Mouse (Mus musculus): ENCODE measurements around the gene Slc5a1. TPM values are rescaled to one million over a fixed set of nuclear protein-coding genes. Genes with fewer than 3 reads are reported as not detected.
A peak's percentile ranks its signal among the peaks of the same experiment; 100 is the strongest.

Gene Slc5a1
- polyA plus RNA-seq, 2 experiments: 0.16 to 1.0 TPM

GRCm38 (mm10) chr5:33201697-33202096 is 97.7 kb downstream of the Slc5a1 start:
- Histone ChIP-seq H3K4me1 (ENCODE audit: control insufficient read depth, insufficient read depth, low read length) (no peaks in the 10 kb centered on the region), H3K9ac (ENCODE audit: low read depth, low read length, severe bottlenecking) (no peak overlapping the region), H3K27me3 (ENCODE audit: control insufficient read depth, insufficient read depth, low read length) (no peaks in the 10 kb centered on the region), H3K9me3 (ENCODE audit: control insufficient read depth, low read length) (no peaks in the 10 kb centered on the region), H3K27ac (replicated peaks; ENCODE audit: low read depth, low read length) (no peak overlapping the region), H3K4me3 (replicated peaks; ENCODE audit: low read length) (no peak overlapping the region), H3K4me2 (replicated peaks; ENCODE audit: low read depth, low read length, severe bottlenecking) (no peak overlapping the region), H3K36me3 (ENCODE audit: control insufficient read depth, insufficient read depth, low read length) (no peaks in the 10 kb centered on the region)
- TF ChIP-seq POLR2A (IDR thresholded peaks at IDR 0.05; ENCODE audit: borderline replicate concordance, extremely low read depth, insufficient read depth, insufficient read length): no peak
- ATAC-seq (ENCODE audit: low FRiP score, low read depth) (no peak), DNase-seq (ENCODE audit: low spot score) (no peak)
- 66% methylated on average over 13 of the region's 13 CpGs for WGBS

- no peaks in the 10 kb centered on the region for H3K27me3 ChIP-seq (ENCODE audit: control insufficient read depth, insufficient read depth, low read length)
- no peaks in the 10 kb centered on the region for H3K9me3 ChIP-seq (ENCODE audit: control insufficient read depth, low read length)
- no peak for DNase-seq (ENCODE audit: low spot score)
- no peak overlapping the region for H3K4me2 ChIP-seq (replicated peaks; ENCODE audit: low read depth, low read length, severe bottlenecking)
- H3K27ac ChIP-seq (replicated peaks; ENCODE audit: low read depth, low read length): no peak overlapping the region
- no peaks in the 10 kb centered on the region for H3K4me1 ChIP-seq (ENCODE audit: control insufficient read depth, insufficient read depth, low read length)
- 0 out of 2 replicates have a peak overlapping the region, but pooled peaks have one; percentile 2 for H3K9ac ChIP-seq (ENCODE audit: low read depth, low read length, severe bottlenecking)
- WGBS: 84% methylated on average over 13 of the region's 13 CpGs
- H3K36me3 ChIP-seq (ENCODE audit: control insufficient read depth, insufficient read depth, low read length): no peaks in the 10 kb centered on the region
- no peak overlapping the region for H3K4me3 ChIP-seq (replicated peaks; ENCODE audit: low read length)
- no peak for TF ChIP-seq POLR2A (IDR thresholded peaks at IDR 0.05; ENCODE audit: borderline replicate concordance, extremely low read depth, insufficient read depth, insufficient read length)
- ATAC-seq (ENCODE audit: low FRiP score, low read depth): no peak
Observed at GRCm38 (mm10) chr5:33202516-33203170, 98.6 kb downstream of the Slc5a1 start.

- no peaks in the 10 kb centered on the region for H3K36me3 ChIP-seq (ENCODE audit: control insufficient read depth, insufficient read depth, low read length)
- no peaks in the 10 kb centered on the region for H3K27me3 ChIP-seq (ENCODE audit: control insufficient read depth, insufficient read depth, low read length)
- H3K4me2 ChIP-seq (replicated peaks; ENCODE audit: low read depth, low read length, severe bottlenecking): no peak overlapping the region
- no peak for TF ChIP-seq POLR2A (IDR thresholded peaks at IDR 0.05; ENCODE audit: borderline replicate concordance, extremely low read depth, insufficient read depth, insufficient read length)
- DNase-seq (ENCODE audit: low spot score) (no peak), ATAC-seq (ENCODE audit: low FRiP score, low read depth) (no peak)
- 71% methylated on average over 6 of the region's 6 CpGs for WGBS
- H3K4me1 ChIP-seq (ENCODE audit: control insufficient read depth, insufficient read depth, low read length): no peaks in the 10 kb centered on the region
- 0 out of 2 replicates have a peak overlapping the region, but pooled peaks have one; percentile 2 for H3K9ac ChIP-seq (ENCODE audit: low read depth, low read length, severe bottlenecking)
- H3K27ac ChIP-seq (replicated peaks; ENCODE audit: low read depth, low read length): no peak overlapping the region
- no peak overlapping the region for H3K4me3 ChIP-seq (replicated peaks; ENCODE audit: low read length)
- no peaks in the 10 kb centered on the region for H3K9me3 ChIP-seq (ENCODE audit: control insufficient read depth, low read length)
Observed at GRCm38 (mm10) chr5:33203171-33203565, 99.1 kb downstream of the Slc5a1 start.

- Histone ChIP-seq H3K9ac (ENCODE audit: low read depth, low read length, severe bottlenecking) (no peak overlapping the region), H3K36me3 (ENCODE audit: control insufficient read depth, insufficient read depth, low read length) (no peaks in the 10 kb centered on the region), H3K4me1 (ENCODE audit: control insufficient read depth, insufficient read depth, low read length) (no peaks in the 10 kb centered on the region), H3K27ac (replicated peaks; ENCODE audit: low read depth, low read length) (no peak overlapping the region), H3K9me3 (ENCODE audit: control insufficient read depth, low read length) (no peaks in the 10 kb centered on the region), H3K27me3 (ENCODE audit: control insufficient read depth, insufficient read depth, low read length) (no peaks in the 10 kb centered on the region), H3K4me3 (replicated peaks; ENCODE audit: low read length) (0 out of 2 replicates have a peak overlapping the region, but pooled peaks have one; percentile 18), H3K4me2 (replicated peaks; ENCODE audit: low read depth, low read length, severe bottlenecking) (peak overlapping the region; percentile 48)
- 12% methylated on average over 9 of the region's 9 CpGs for WGBS
- DNase-seq (ENCODE audit: low spot score): peak; percentile 91
- TF ChIP-seq POLR2A (IDR thresholded peaks at IDR 0.05; ENCODE audit: borderline replicate concordance, extremely low read depth, insufficient read depth, insufficient read length): no peak
- ATAC-seq (ENCODE audit: low FRiP score, low read depth): peak; percentile 87
Observed at GRCm38 (mm10) chr5:33203691-33204242, 99.7 kb downstream of the Slc5a1 start.

- Histone ChIP-seq H3K27me3 (ENCODE audit: control insufficient read depth, insufficient read depth, low read length) (no peaks in the 10 kb centered on the region), H3K9ac (ENCODE audit: low read depth, low read length, severe bottlenecking) (no peak overlapping the region), H3K9me3 (ENCODE audit: control insufficient read depth, low read length) (no peaks in the 10 kb centered on the region), H3K4me2 (replicated peaks; ENCODE audit: low read depth, low read length, severe bottlenecking) (peak overlapping the region; percentile 48), H3K4me3 (replicated peaks; ENCODE audit: low read length) (no peak overlapping the region), H3K36me3 (ENCODE audit: control insufficient read depth, insufficient read depth, low read length) (no peaks in the 10 kb centered on the region), H3K27ac (replicated peaks; ENCODE audit: low read depth, low read length) (no peak overlapping the region), H3K4me1 (ENCODE audit: control insufficient read depth, insufficient read depth, low read length) (no peaks in the 10 kb centered on the region)
- DNase-seq (ENCODE audit: low spot score) (no peak), ATAC-seq (ENCODE audit: low FRiP score, low read depth) (no peak)
- no peak for TF ChIP-seq POLR2A (IDR thresholded peaks at IDR 0.05; ENCODE audit: borderline replicate concordance, extremely low read depth, insufficient read depth, insufficient read length)
- WGBS: 64% methylated on average over 7 of the region's 7 CpGs
Observed at GRCm38 (mm10) chr5:33204284-33204683, 100.3 kb downstream of the Slc5a1 start.

All from limb, embryonic 14.5 days (tissue).